8 mouse cellular contexts compared by ENCODE assay signal in genomic region chr15:89841364-89842017, GRCm38 (mm10). TPM values are rescaled to one million over a fixed set of nuclear protein-coding genes. Genes with fewer than 3 reads are reported as not detected.
DNase-seq lines count a peak whose midpoint lies in the region; ATAC-seq lines count a peak whose summit lies in the region.

Gene Syt10, minus strand, starts transcription at chr15:89841860.

- H3K27me3 ChIP-seq in megakaryocyte, embryonic 14.5 days (replicated peaks) = peaks cover 19% of the 10 kb centered on the region
- peaks cover 49% of the 10 kb centered on the region for H3K27me3 ChIP-seq in embryonic facial prominence, embryonic 10.5 days (replicated peaks; ENCODE audit: low read depth, poor library complexity, severe bottlenecking)
- peaks cover 31% of the 10 kb centered on the region for H3K27me3 ChIP-seq in heart, embryonic 16.5 days (ENCODE audit: control insufficient read depth, insufficient read depth, low read length)
- peaks cover 37% of the 10 kb centered on the region for H3K27me3 ChIP-seq in midbrain, embryonic 12.5 days

- H3K36me3 ChIP-seq in megakaryocyte, embryonic 14.5 days (replicated peaks; ENCODE audit: low read length) = no peaks in the 10 kb centered on the region
- no peaks in the 10 kb centered on the region for H3K36me3 ChIP-seq in embryonic facial prominence, embryonic 10.5 days (replicated peaks)
- H3K36me3 ChIP-seq in heart, embryonic 16.5 days (ENCODE audit: control insufficient read depth, insufficient read depth) = no peaks in the 10 kb centered on the region
- no peaks in the 10 kb centered on the region for H3K36me3 ChIP-seq in midbrain, embryonic 12.5 days

- H3K4me3 ChIP-seq in megakaryocyte, embryonic 14.5 days (replicated peaks) = peak within 1 kb of the TSS; percentile 84
- peak within 1 kb of the TSS; percentile 68 for H3K4me3 ChIP-seq in embryonic facial prominence, embryonic 10.5 days
- peak within 1 kb of the TSS; percentile 45 for H3K4me3 ChIP-seq in heart, embryonic 16.5 days (ENCODE audit: low read length)
- H3K4me3 ChIP-seq in midbrain, embryonic 12.5 days = peak within 1 kb of the TSS; percentile 63

- 1% methylated on average over 53 of the region's 53 CpGs for WGBS in embryonic facial prominence, embryonic 10.5 days
- WGBS in heart, embryonic 16.5 days = under 1% methylated on average over 53 of the region's 53 CpGs
- under 1% methylated on average over 44 of the region's 53 CpGs for WGBS in midbrain, embryonic 12.5 days

- ATAC-seq in megakaryocyte, adult 5-6 weeks (ENCODE audit: poor library complexity, severe bottlenecking) = no peak
- no peak; the same call in 1 of the 2 replicates for ATAC-seq in heart, embryonic 16.5 days (replicated peaks; ENCODE audit: extremely low read depth, insufficient read depth, low FRiP score)
- peak; percentile 87 for ATAC-seq in midbrain, embryonic 12.5 days (ENCODE audit: low FRiP score, low read depth)
- no peak for ATAC-seq in CD4-positive, CD25-positive, alpha-beta regulatory T cell, adult 4 months

- H3K4me1 ChIP-seq in megakaryocyte, embryonic 14.5 days = peaks cover 9% of the 10 kb centered on the region
- H3K4me1 ChIP-seq in embryonic facial prominence, embryonic 10.5 days = peaks cover 13% of the 10 kb centered on the region
- H3K4me1 ChIP-seq in heart, embryonic 16.5 days (ENCODE audit: control insufficient read depth, insufficient read depth, low read length) = no peaks in the 10 kb centered on the region
- peaks cover 11% of the 10 kb centered on the region; the same call in 1 of the 2 replicates for H3K4me1 ChIP-seq in midbrain, embryonic 12.5 days

- H3K27ac ChIP-seq in embryonic facial prominence, embryonic 10.5 days (replicated peaks) = no peak within 1 kb of the TSS
- H3K27ac ChIP-seq in heart, embryonic 16.5 days (ENCODE audit: low read length) = no peak within 1 kb of the TSS
- no peak within 1 kb of the TSS for H3K27ac ChIP-seq in midbrain, embryonic 12.5 days (replicated peaks)

- H3K9ac ChIP-seq in heart, embryonic 16.5 days (ENCODE audit: low read length) = no peak within 1 kb of the TSS
- H3K9ac ChIP-seq in midbrain, embryonic 12.5 days (replicated peaks) = peak within 1 kb of the TSS; percentile 26; the same call in 1 of the 2 replicates

- peak within 1 kb of the TSS; percentile 78 for H3K4me2 ChIP-seq in heart, embryonic 16.5 days (ENCODE audit: low read depth, low read length)
- H3K4me2 ChIP-seq in midbrain, embryonic 12.5 days (replicated peaks) = peak within 1 kb of the TSS; percentile 98

- H3K9me3 ChIP-seq in megakaryocyte, embryonic 14.5 days = no peaks in the 10 kb centered on the region
- H3K9me3 ChIP-seq in embryonic facial prominence, embryonic 10.5 days = no peaks in the 10 kb centered on the region
- H3K9me3 ChIP-seq in heart, embryonic 16.5 days (replicated peaks; ENCODE audit: control insufficient read depth, low read length) = no peaks in the 10 kb centered on the region
- no peaks in the 10 kb centered on the region for H3K9me3 ChIP-seq in midbrain, embryonic 12.5 days

- peak; percentile 52 for DNase-seq in embryonic facial prominence, embryonic 10.5 days (ENCODE audit: low spot score)
- DNase-seq in layer of hippocampus, postnatal 14 days (ENCODE audit: low spot score in 2 of 2) = peak; percentile 31 to 46
- peak; percentile 42 for DNase-seq in testis, postnatal 10 days (ENCODE audit: low spot score)

RNA-seq across cellular contexts. Expression of gene Syt10, which starts in this region (rescaled TPM):
- not detected in 2 replicates for polyA plus RNA-seq in megakaryocyte, embryonic 14.5 days (2012; ENCODE audit: insufficient read depth, low replicate concordance)
- total RNA-seq in megakaryocyte, adult 5-6 weeks (2015) = not detected in 2 replicates
- not detected in 2 replicates for total RNA-seq in megakaryocyte, adult 5-6 weeks (2017)
- 0.10 TPM in 1 of 2 replicates, not detected in the other for polyA plus RNA-seq in embryonic facial prominence, embryonic 10.5 days (2016; fragmentation: Nextera tagmentation; extraction: Ambion mirVana)
- 0.12 TPM in 1 of 2 replicates, not detected in the other for polyA plus RNA-seq in heart, embryonic 16.5 days (2015; fragmentation: Nextera tagmentation; extraction: Ambion mirVana)
- total RNA-seq in layer of hippocampus, postnatal 14 days (2021) = 10 to 100 TPM; 11.5 to 11.9 TPM
- polyA plus RNA-seq in midbrain, embryonic 12.5 days (2016; fragmentation: Nextera tagmentation; extraction: Ambion mirVana) = 0.41 TPM in 1 of 2 replicates, not detected in the other
- polyA plus RNA-seq in CD4-positive, CD25-positive, alpha-beta regulatory T cell, adult 4 months (2017; shearing (Covaris generic)) = not detected

Comparison
In these comparisons a context has a peak if more than half of its experiments do, and no peak if none do; other contexts are left out.
1. RNA of gene Syt10 (total RNA-seq): 11.5 to 11.9 TPM in layer of hippocampus, postnatal 14 days; not detected in megakaryocyte, adult 5-6 weeks; every median in the first group is over 10 times any median in the second.
2. Peak in DNase-seq and H3K4me3 ChIP-seq in embryonic facial prominence, embryonic 10.5 days; RNA of the gene not detected or under 1 TPM.
3. Peak in ATAC-seq, H3K4me3 ChIP-seq, H3K9ac ChIP-seq and H3K4me2 ChIP-seq in midbrain, embryonic 12.5 days; RNA of the gene not detected or under 1 TPM.
4. Peak in every context shown above with its lines, with median percentiles within 50 percentile points of each other: H3K4me3 ChIP-seq and DNase-seq.